Mouse (Mus musculus): ENCODE measurements around the gene Mum1. TPM values are rescaled to one million over a fixed set of nuclear protein-coding genes. Genes with fewer than 3 reads are reported as not detected.

The Mum1 gene
- polyA plus RNA-seq, 1 experiment from 2014 or later = 14.6 TPM

DNA sequence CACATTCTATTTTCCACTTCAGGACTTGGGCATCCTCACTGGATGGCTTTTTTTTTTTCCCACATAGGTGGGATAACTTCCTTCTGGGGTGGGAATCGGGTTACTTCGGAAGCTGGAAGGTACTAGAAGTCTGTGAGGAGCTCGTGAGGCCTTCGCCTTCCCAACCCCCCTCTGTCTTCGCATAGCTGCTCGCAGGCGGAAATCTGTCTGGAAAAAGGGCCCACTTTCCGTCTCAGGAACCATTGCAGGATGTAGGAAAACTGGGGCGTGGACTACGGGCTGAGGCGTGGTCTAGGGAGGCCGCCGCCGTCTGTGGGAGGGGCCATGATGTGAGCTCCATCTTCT lies 191 bp upstream of the Mum1 start:
- peak overlapping the region; percentile 89 for H3K4me3 ChIP-seq (ENCODE audit: low read depth, low read length)
- H3K9ac ChIP-seq (ENCODE audit: low read depth, low read length) = peak overlapping the region; percentile 65
- peaks cover 8% of the 10 kb centered on the region for H3K36me3 ChIP-seq (ENCODE audit: control insufficient read depth, insufficient read depth)
- WGBS (ENCODE audit: insufficient replicate concordance) = 3% methylated on average over 14 of the region's 14 CpGs
- H3K4me2 ChIP-seq (ENCODE audit: low read depth, low read length) = peak overlapping the region; percentile 100
- H3K27me3 ChIP-seq (ENCODE audit: control insufficient read depth, insufficient read depth, low read depth, low read length) = no peaks in the 10 kb centered on the region; the same call in 1 of the 2 replicates
- H3K27ac ChIP-seq (ENCODE audit: low read length) = peak overlapping the region; percentile 76
- H3K4me1 ChIP-seq (ENCODE audit: control insufficient read depth, low read depth, low read length) = peaks cover 23% of the 10 kb centered on the region
- no peaks in the 10 kb centered on the region for H3K9me3 ChIP-seq (replicated peaks; ENCODE audit: control insufficient read depth, low read length)
- ATAC-seq (ENCODE audit: low read depth) = no peak

- Histone ChIP-seq H3K27ac (ENCODE audit: low read length) (peak overlapping the region; percentile 92), H3K4me1 (ENCODE audit: control insufficient read depth, low read depth, low read length) (peaks cover 23% of the 10 kb centered on the region), H3K27me3 (ENCODE audit: control insufficient read depth, insufficient read depth, low read depth, low read length) (no peaks in the 10 kb centered on the region), H3K36me3 (ENCODE audit: control insufficient read depth, insufficient read depth) (peaks cover 8% of the 10 kb centered on the region), H3K9me3 (replicated peaks; ENCODE audit: control insufficient read depth, low read length) (no peaks in the 10 kb centered on the region), H3K9ac (ENCODE audit: low read depth, low read length) (peak overlapping the region; percentile 87), H3K4me2 (ENCODE audit: low read depth, low read length) (peak overlapping the region; percentile 100), H3K4me3 (ENCODE audit: low read depth, low read length) (peak overlapping the region; percentile 89)
- WGBS (ENCODE audit: insufficient replicate concordance) = 5% methylated on average over 10 of the region's 10 CpGs
- no peak for ATAC-seq (ENCODE audit: low read depth)
These were observed 919 bp downstream of the Mum1 start for GRCm38 (mm10) chr10:80227166-80227539.

- peaks cover 23% of the 10 kb centered on the region for H3K4me1 ChIP-seq (ENCODE audit: control insufficient read depth, low read depth, low read length)
- peaks cover 8% of the 10 kb centered on the region for H3K36me3 ChIP-seq (ENCODE audit: control insufficient read depth, insufficient read depth)
- peak overlapping the region; percentile 89; the same call in 1 of the 2 replicates for H3K4me3 ChIP-seq (ENCODE audit: low read depth, low read length)
- no peaks in the 10 kb centered on the region for H3K27me3 ChIP-seq (ENCODE audit: control insufficient read depth, insufficient read depth, low read depth, low read length)
- peak overlapping the region; percentile 100 for H3K4me2 ChIP-seq (ENCODE audit: low read depth, low read length)
- H3K27ac ChIP-seq (ENCODE audit: low read length) = no peak overlapping the region
- WGBS (ENCODE audit: insufficient replicate concordance) = 77% methylated on average over 15 of the region's 15 CpGs
- no peak for ATAC-seq (ENCODE audit: low read depth)
- peak overlapping the region; percentile 87 for H3K9ac ChIP-seq (ENCODE audit: low read depth, low read length)
- H3K9me3 ChIP-seq (replicated peaks; ENCODE audit: control insufficient read depth, low read length) = no peaks in the 10 kb centered on the region
These were observed 1.9 kb downstream of the Mum1 start for GRCm38 (mm10) chr10:80227877-80228775.

- Histone ChIP-seq H3K4me1 (ENCODE audit: control insufficient read depth, low read depth, low read length) (no peaks in the 10 kb centered on the region), H3K27me3 (ENCODE audit: control insufficient read depth, insufficient read depth, low read depth, low read length) (no peaks in the 10 kb centered on the region), H3K27ac (ENCODE audit: low read length) (no peak overlapping the region), H3K9ac (ENCODE audit: low read depth, low read length) (no peak overlapping the region), H3K4me2 (ENCODE audit: low read depth, low read length) (no peak overlapping the region), H3K9me3 (replicated peaks; ENCODE audit: control insufficient read depth, low read length) (no peaks in the 10 kb centered on the region), H3K36me3 (ENCODE audit: control insufficient read depth, insufficient read depth) (peaks cover 35% of the 10 kb centered on the region), H3K4me3 (ENCODE audit: low read depth, low read length) (no peak overlapping the region)
- 83% methylated on average over 13 of the region's 13 CpGs for WGBS (ENCODE audit: insufficient replicate concordance)
- no peak for ATAC-seq (ENCODE audit: low read depth)
These were observed 10.1 kb downstream of the Mum1 start for GRCm38 (mm10) chr10:80236145-80236825.

- ATAC-seq (ENCODE audit: low read depth) = no peak
- WGBS (ENCODE audit: insufficient replicate concordance) = 66% methylated on average over 4 of the region's 4 CpGs
- Histone ChIP-seq H3K9me3 (replicated peaks; ENCODE audit: control insufficient read depth, low read length) (no peaks in the 10 kb centered on the region), H3K27ac (ENCODE audit: low read length) (no peak overlapping the region), H3K9ac (ENCODE audit: low read depth, low read length) (no peak overlapping the region), H3K36me3 (ENCODE audit: control insufficient read depth, insufficient read depth) (peaks cover 39% of the 10 kb centered on the region), H3K4me2 (ENCODE audit: low read depth, low read length) (no peak overlapping the region), H3K27me3 (ENCODE audit: control insufficient read depth, insufficient read depth, low read depth, low read length) (no peaks in the 10 kb centered on the region), H3K4me3 (ENCODE audit: low read depth, low read length) (no peak overlapping the region), H3K4me1 (ENCODE audit: control insufficient read depth, low read depth, low read length) (no peaks in the 10 kb centered on the region; the same call in 1 of the 2 replicates)
These were observed 10.8 kb downstream of the Mum1 start for GRCm38 (mm10) chr10:80237020-80237419.

DNA sequence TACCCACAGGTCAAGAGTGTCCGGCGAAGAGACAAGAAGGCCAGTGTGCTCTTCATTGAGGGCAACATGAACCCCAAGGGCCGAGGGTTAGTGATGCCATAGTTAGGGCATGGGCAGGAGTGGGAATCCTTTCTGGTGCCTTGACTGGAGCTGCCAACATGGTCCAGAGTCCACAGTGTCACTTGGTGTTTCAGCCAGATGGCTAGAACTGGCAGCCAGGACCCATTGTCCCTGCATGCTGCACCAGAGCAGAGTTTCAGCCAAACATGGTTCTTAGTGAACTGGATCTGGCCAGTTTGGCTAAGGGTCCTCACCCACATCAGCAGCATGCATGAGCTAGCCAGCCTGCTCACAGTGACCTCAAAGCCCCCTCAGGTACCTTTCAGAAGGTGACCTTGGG lies 12.1 kb downstream of the Mum1 start:
- no peak for ATAC-seq (ENCODE audit: low read depth)
- H3K4me3 ChIP-seq (ENCODE audit: low read depth, low read length) = no peak overlapping the region
- H3K4me2 ChIP-seq (ENCODE audit: low read depth, low read length) = no peak overlapping the region
- WGBS (ENCODE audit: insufficient replicate concordance) = 76% methylated on average over 3 of the region's 3 CpGs
- H3K4me1 ChIP-seq (ENCODE audit: control insufficient read depth, low read depth, low read length) = no peaks in the 10 kb centered on the region; the same call in 1 of the 2 replicates
- no peaks in the 10 kb centered on the region for H3K9me3 ChIP-seq (replicated peaks; ENCODE audit: control insufficient read depth, low read length)
- peaks cover 39% of the 10 kb centered on the region for H3K36me3 ChIP-seq (ENCODE audit: control insufficient read depth, insufficient read depth)
- H3K9ac ChIP-seq (ENCODE audit: low read depth, low read length) = no peak overlapping the region
- no peaks in the 10 kb centered on the region for H3K27me3 ChIP-seq (ENCODE audit: control insufficient read depth, insufficient read depth, low read depth, low read length)
- no peak overlapping the region for H3K27ac ChIP-seq (ENCODE audit: low read length)

- Histone ChIP-seq H3K9ac (ENCODE audit: low read depth, low read length) (no peak overlapping the region), H3K36me3 (ENCODE audit: control insufficient read depth, insufficient read depth) (peaks cover 39% of the 10 kb centered on the region), H3K4me3 (ENCODE audit: low read depth, low read length) (no peak overlapping the region), H3K27me3 (ENCODE audit: control insufficient read depth, insufficient read depth, low read depth, low read length) (no peaks in the 10 kb centered on the region), H3K4me1 (ENCODE audit: control insufficient read depth, low read depth, low read length) (no peaks in the 10 kb centered on the region; the same call in 1 of the 2 replicates), H3K9me3 (replicated peaks; ENCODE audit: control insufficient read depth, low read length) (no peaks in the 10 kb centered on the region), H3K4me2 (ENCODE audit: low read depth, low read length) (no peak overlapping the region), H3K27ac (ENCODE audit: low read length) (no peak overlapping the region)
- no peak for ATAC-seq (ENCODE audit: low read depth)
- 76% methylated on average over 6 of the region's 6 CpGs for WGBS (ENCODE audit: insufficient replicate concordance)
These were observed 13.6 kb downstream of the Mum1 start for GRCm38 (mm10) chr10:80239791-80240190.

GRCm38 (mm10) chr10:80242088-80242487 lies 15.9 kb downstream of the Mum1 start:
- H3K9me3 ChIP-seq (replicated peaks; ENCODE audit: control insufficient read depth, low read length) = no peaks in the 10 kb centered on the region
- WGBS (ENCODE audit: insufficient replicate concordance) = 63% methylated on average over 9 of the region's 9 CpGs
- ATAC-seq (ENCODE audit: low read depth) = no peak
- peaks cover 29% of the 10 kb centered on the region for H3K36me3 ChIP-seq (ENCODE audit: control insufficient read depth, insufficient read depth)
- no peak overlapping the region for H3K27ac ChIP-seq (ENCODE audit: low read length)
- no peak overlapping the region for H3K9ac ChIP-seq (ENCODE audit: low read depth, low read length)
- H3K4me1 ChIP-seq (ENCODE audit: control insufficient read depth, low read depth, low read length) = peaks cover 10% of the 10 kb centered on the region
- no peaks in the 10 kb centered on the region for H3K27me3 ChIP-seq (ENCODE audit: control insufficient read depth, insufficient read depth, low read depth, low read length)
- no peak overlapping the region for H3K4me3 ChIP-seq (ENCODE audit: low read depth, low read length)
- H3K4me2 ChIP-seq (ENCODE audit: low read depth, low read length) = no peak overlapping the region

DNA sequence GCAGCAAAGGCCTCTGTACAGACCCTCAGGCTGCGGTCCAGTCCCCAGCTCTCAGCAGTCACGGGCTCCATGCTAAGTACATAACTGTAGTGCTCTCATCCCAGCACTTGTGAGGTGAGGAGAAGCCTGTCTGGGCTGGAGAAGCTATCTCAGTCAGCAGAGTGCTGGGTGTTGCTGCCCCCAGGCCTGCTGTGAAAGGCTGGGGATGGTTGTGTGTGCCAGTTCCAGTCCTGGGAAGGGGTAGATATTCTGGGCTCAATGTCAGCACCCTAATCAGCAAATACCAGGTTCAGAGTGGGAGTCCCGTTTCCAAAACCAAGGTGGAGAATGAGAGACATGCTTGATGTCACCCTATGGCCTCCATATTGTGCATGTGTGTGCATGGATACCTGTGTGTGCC lies 16.4 kb downstream of the Mum1 start:
- no peak overlapping the region for H3K4me2 ChIP-seq (ENCODE audit: low read depth, low read length)
- 82% methylated on average over 3 of the region's 3 CpGs for WGBS (ENCODE audit: insufficient replicate concordance)
- H3K9ac ChIP-seq (ENCODE audit: low read depth, low read length) = no peak overlapping the region
- no peak overlapping the region for H3K27ac ChIP-seq (ENCODE audit: low read length)
- peaks cover 10% of the 10 kb centered on the region for H3K4me1 ChIP-seq (ENCODE audit: control insufficient read depth, low read depth, low read length)
- no peaks in the 10 kb centered on the region for H3K27me3 ChIP-seq (ENCODE audit: control insufficient read depth, insufficient read depth, low read depth, low read length)
- peaks cover 28% of the 10 kb centered on the region for H3K36me3 ChIP-seq (ENCODE audit: control insufficient read depth, insufficient read depth)
- no peak for ATAC-seq (ENCODE audit: low read depth)
- H3K9me3 ChIP-seq (replicated peaks; ENCODE audit: control insufficient read depth, low read length) = no peaks in the 10 kb centered on the region
- H3K4me3 ChIP-seq (ENCODE audit: low read depth, low read length) = no peak overlapping the region

All from liver, embryonic 16.5 days (tissue).